Mouse (Mus musculus): ENCODE results near the gene St6galnac3. TPM values are rescaled to one million over a fixed set of nuclear protein-coding genes. Genes with fewer than 3 reads are reported as not detected.

St6galnac3 gene
- 2.0 TPM for polyA plus RNA-seq (2014; fragmentation: Illumina TruSeq; extraction: RNeasy Lipid Tissue Mini Kit (QIAGEN cat#74804); ENCODE audit: low read depth, low replicate concordance)

DNA sequence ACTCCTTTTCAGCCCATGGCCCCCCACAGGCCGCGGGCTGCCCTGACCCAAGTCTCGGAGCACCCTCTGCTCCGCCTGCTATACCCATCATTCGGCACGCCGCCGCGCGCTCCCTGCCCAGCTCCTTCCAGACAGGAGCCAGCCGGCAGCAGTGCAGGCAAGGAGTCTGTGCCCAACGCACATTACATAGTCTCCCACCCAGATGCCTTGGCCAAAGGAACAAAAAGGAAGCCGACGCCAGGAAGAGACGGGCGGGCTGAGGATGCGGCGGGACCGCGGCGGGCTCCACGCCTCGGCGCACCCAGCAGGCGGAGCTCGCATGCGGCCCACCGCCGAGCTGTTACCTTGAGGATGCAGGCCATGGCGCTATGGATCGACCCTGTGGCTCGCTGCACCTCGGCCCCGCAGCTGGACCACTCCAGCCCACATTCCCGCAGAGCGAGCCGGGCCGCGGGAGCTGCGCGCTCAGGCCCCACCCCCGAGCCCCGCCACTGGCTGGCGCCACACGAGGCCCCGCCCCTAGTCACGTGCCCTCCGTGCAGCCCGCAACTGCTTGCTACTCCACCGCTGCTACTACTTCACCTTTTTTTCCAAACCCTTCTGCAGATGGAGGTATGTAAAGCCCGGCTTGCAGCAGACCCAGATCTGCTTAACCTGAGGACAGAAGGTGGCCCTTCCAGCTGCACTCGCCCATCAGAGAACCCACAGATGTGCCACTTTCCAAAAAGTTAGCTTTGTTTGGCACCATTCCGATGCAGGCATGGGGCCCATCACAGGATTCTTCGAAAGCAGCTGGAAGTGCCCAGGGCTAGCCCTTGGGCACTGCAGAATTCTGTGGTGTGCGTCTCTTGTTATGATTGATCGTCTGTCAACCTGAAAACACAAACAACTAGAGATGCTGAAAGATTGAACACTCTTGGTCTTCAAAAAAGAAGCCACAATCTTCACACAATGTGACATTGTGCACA lies at the start of gene St6galnac3:
Gene St6galnac3 (minus strand): TSS at position 474 of the 968 bp plus-strand sequence.

Other genes starting within 250 kb of the St6galnac3 start
- gene Asb17, start 119.0 kb upstream of the St6galnac3 start, polyA plus RNA-seq (2014; fragmentation: Illumina TruSeq; extraction: RNeasy Lipid Tissue Mini Kit (QIAGEN cat#74804); ENCODE audit: low read depth, low replicate concordance): not detected
- not detected for gene Msh4, start 181.0 kb upstream of the St6galnac3 start, polyA plus RNA-seq (2014; fragmentation: Illumina TruSeq; extraction: RNeasy Lipid Tissue Mini Kit (QIAGEN cat#74804); ENCODE audit: low read depth, low replicate concordance)
- 65.9 TPM for gene Rabggtb, start 187.8 kb upstream of the St6galnac3 start, polyA plus RNA-seq (2014; fragmentation: Illumina TruSeq; extraction: RNeasy Lipid Tissue Mini Kit (QIAGEN cat#74804); ENCODE audit: low read depth, low replicate concordance)
- 399 TPM for gene Acadm, start 219.5 kb upstream of the St6galnac3 start, polyA plus RNA-seq (2014; fragmentation: Illumina TruSeq; extraction: RNeasy Lipid Tissue Mini Kit (QIAGEN cat#74804); ENCODE audit: low read depth, low replicate concordance)
- not detected for gene Slc44a5, start 248.3 kb upstream of the St6galnac3 start, polyA plus RNA-seq (2014; fragmentation: Illumina TruSeq; extraction: RNeasy Lipid Tissue Mini Kit (QIAGEN cat#74804); ENCODE audit: low read depth, low replicate concordance)